Mouse (Mus musculus) yolk sac, embryonic 10.5 days (tissue): ENCODE data around the gene Smad5.
A peak's percentile ranks its signal among the peaks of the same experiment; 100 is the strongest.

Experiments used
- DNase-seq: peaks from one replicate; pipeline ENCODE4 v3.0.0-alpha.2; 2017; ENCODE audit warnings: low spot score

Smad5 gene

DNA sequence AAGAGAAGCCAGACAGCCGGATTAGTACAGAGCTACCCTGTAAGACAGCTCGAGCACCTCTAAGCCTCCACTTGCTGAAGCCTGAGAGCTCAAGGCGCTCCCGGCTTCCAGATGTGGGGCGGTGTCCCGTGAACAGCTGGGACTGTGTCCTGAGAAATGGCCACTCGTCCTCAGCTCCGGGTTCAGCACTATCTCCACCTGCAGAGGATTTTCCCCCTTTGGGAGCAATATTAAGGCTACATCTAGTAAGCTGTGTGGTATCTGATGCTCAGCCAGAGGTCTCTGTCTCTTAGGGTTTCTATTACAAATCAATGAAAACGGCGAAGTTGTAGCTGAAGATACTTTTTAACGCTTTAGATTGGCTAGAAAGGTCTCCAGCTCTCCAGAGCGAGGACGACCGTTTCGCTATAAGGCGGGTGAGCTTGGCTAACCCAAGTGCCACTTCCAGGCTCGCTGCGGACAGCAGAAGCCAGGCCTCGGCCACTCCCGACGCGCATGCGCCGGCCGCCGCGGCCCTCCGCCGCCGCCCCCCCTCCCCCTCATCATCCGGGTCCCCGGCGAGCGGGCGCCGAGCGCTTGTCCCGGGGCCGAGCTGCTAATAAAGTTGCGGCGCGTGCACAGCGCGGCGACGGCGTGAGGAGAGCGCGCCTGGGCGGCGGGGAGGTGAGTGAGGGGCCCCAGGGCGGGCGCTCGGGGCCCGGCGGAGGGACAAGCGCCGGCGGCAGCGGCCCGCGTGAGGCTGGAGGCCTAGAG lies at the start of gene Smad5:
Gene Smad5 (plus strand): TSS at position 542 of the 753 bp plus-strand sequence.
- peak; percentile 93 for DNase-seq

DNA sequence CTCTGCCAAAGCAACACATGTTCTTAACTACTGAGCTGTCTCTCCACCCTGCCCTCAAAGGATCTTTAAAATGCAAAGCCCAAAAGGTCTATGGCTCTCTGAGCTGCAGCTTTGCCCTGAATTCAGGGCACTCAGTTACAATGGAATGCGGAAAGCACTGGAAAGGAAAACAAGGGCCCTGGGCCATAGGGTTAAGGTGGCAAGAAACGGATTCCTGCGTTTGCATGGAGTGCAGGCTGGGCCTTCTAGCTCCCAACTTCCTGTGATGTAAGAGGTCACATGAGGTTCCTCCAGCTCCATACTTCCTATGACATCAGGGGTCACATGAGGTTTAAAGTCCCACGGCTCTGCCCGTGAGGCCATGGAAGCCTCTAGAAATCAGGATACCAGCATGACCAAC lies 48.6 kb upstream of the Smad5 start:
- DNase-seq = no peak

DNA sequence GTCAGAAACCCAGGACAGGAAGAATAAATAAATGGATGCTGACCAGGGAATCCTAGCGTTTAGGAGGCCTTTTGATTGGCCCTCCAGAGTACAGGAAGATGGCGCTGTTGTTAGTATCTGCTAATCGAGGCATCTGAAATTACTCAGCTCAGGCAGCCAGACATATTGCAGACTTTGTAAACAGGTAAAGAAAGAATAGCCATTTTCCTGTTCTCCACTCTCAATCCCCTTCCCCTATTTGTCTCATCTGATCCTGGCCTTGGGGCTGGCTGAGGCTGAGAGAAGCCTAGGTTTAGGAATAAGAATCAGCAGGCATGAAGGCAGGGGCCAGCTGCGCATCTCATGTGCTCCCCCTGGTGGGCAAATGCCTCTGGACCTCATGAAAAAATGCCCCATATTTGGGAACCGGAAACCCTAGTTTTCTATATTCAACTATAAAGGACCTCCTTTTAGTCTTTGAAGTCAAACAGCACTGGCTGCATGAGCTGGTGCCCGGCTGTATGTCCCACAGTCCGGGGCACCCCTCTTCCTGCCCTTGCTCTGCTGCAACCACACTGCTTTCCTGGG lies 44.8 kb upstream of the Smad5 start:
- peak; percentile 60 for DNase-seq

DNA sequence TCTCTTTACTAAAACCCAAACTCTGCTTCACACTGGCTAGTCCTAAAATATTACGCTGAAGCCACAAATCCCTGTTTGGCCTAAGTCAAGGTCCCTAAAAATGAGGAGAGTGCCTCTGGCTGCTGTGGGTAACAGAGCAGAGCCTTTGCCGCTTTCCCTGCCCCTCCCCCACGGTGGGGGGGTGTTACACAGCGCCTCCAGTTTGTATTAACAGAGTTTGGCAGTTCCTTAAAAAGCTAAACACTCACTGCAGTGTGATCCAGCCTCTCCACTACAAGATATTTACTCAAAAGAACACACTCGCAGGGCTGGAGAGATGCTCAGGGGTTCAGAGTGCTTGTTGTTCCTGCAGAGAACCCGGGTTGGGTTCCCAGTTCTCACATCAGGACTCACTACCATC lies 43.9 kb upstream of the Smad5 start:
- DNase-seq = no peak

DNA sequence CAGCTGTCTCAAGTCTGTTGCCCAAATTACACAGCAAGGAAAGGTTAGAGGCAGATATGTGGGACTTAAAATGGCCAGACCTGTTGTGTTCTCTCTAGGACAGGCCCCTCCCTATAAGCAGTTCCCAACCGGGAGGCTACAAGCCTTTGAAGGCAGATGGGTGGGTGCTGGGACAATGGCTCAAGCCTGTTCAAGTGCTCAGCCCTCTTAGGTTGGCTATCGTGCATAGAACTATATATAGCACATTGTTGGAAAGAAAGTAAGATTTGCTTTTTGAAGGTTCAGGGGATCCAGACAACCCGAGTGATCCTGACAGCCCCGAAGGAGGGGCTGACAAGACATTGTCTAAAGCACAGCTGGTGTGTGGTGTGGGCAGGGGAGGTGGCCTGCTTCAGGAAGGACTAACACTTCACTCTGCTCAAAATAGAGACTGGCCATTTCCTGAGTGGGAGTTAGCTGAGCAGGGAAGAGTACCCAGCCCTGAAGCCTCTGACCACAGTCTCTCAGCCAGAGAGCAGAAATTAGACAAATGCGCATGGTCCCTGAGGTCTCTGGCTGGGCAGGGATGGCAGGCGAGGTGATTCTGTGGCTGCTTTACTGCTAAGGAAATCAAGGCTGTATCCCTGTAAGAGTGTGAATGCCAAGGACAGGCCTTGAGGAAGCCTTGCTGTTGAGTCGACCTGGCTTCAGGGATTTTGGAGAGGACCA lies 40.7 kb upstream of the Smad5 start:
- no peak for DNase-seq

DNA sequence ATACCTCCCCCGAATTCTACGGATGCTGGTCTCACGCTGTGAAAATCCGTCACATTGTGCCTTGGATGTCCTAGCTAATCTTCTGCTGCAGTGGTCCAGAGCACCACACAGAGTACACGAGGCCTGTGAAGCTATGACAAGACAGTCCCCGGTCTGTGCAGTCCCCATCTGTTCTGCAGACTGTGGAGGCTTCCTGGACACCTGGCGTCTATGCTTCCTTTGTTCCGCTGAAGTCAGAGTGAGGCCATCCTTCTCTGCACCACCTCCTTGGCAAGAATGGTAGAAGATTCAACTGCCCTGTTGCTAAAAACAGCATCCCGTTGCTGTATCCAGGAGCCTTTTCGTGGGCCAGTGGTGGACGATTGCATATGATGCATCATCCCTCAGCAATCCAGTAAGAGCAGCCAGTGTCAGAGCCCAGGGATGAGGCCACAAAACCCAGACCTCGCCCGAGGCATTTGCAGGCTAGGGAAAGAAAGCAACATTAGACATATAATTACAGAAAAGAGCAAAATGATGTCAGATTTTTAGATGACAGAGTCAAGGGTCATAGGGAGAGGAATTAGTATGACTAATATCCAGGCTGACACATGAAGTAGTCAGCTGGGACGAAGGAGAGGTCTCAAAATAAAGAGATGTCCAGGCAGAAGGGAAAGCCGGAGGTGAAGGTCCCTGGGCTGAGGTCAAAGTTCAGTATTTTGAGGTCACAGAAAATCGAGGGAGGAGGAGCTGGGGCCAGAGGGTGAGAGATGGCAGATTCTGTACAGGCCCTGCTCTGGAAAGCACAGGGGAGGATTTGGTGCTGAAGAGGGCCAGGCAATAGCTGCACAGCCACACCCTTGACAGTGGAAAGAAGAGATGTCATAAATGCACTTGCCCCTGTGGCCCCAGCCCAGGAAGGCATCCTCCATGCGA lies 38.3 kb upstream of the Smad5 start:
- no peak for DNase-seq

DNA sequence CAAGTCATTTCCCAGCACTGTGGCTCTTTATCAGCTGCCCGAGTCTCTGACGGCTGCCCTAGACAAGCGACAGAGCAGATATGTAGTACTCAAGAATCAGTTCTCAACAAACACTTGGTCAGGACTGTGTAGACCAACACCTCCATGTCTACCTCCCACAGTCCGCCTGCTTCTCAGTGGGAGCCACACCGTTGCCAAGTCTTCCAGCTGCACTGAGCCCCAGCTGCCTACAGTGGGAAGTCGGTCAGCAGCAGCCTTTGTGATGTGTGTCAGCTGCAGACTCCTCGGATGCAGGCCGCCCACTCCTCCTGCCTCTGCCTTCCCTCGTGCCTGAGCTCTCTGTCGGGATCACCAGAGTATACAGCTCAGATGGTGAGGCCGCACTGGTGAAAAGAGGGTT lies 31.6 kb upstream of the Smad5 start:
- DNase-seq = no peak

DNA sequence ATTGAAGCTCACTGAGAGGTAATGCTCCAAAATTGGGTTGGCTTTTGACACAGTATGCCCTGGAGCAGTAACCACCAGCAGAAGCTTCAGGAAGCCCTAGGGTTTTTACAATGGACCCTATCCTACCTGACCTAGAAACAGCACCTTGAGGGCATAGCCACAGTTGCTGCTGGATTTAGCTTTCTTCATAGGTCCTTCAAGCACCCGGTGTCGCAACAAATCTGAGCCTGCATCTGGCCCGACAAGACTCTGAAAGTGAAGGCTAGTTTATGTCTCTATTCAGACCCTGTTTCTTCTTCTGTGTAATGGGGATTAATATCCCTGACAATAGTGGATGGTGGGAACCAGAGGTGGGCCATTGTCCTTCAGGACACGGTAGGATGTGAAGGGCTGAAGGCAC lies 25.1 kb upstream of the Smad5 start:
- DNase-seq = no peak

DNA sequence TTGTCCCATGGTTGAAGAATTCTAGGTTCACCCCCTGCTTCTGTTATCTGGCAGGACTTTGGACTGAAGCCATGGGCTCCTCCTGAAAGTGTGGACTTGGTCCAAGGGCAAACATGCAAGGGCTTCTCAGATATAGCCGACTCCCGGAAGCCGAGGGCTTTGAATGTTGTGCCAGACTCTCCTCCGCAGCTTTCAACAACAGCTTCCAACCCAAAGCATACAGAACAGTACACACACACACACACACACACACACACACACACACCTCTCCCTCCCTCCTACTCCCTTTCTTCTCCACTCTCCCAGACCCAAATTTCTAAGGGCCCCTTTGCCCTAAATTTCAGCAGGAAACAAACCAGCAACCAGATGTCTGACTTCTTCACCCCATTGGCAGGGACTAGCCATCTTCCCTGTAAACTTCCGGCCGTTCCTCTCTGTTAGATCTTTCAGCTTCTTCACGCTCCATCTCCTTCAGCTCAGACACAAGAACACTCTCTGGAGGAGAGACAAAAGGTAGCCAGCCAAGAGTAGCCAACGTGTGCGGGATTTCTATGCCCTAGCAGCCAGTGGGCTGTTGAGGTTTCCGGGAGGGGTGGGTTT lies 24.5 kb upstream of the Smad5 start:
- peak; percentile 76 for DNase-seq

DNA sequence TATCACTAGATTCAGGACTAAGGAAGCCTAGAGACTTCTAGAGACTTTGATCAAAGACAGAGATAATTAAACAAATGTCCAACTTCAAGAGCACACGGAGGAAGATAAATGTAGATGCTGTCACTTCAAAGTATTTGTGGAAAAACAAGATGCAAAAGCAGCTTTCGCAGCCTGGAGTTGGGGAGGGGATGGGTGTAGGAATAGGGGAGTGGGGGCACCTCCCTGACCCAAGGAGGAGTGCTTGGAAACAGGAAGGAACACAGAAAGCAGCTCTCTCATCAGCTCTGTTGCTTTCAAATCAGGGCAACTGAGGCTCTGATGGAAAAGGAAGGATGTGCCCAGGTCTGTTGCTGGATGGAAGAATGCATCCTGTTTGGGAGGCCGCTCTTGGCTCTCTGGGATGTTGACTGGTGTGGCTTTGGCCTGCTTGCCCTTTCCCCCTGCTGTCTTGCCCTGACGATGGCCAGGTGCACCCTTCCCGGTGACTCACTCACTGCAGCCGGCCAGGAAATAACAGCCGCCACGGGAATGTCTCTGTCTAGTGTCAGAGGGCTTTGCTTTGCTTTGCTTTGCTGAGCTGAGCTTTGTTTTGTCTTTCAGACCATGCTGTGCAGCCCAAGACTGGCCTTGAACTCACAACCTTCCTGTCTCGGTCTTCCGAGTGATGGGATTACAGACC lies 23.8 kb upstream of the Smad5 start:
- DNase-seq = peak; percentile 64

DNA sequence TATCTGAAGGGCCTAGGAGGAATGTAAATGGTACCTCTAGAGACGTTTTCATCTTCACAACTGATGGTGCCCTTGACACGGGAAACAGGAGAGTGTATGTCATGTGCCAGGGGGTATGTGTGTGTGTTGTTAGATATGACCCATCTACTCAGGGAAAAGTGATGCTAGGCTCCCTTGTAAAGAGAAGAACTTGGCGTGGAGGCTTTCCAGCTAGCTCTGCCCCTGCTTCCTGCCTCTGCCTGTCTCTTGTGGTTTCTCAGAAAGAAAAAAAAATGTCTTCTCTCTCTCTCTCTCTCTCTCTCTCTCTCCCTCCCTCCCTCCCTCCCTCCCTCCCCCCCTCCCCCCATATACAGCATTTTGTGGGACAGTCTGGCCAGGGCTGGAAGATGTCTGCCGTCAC lies 20.9 kb upstream of the Smad5 start:
- DNase-seq = no peak

DNA sequence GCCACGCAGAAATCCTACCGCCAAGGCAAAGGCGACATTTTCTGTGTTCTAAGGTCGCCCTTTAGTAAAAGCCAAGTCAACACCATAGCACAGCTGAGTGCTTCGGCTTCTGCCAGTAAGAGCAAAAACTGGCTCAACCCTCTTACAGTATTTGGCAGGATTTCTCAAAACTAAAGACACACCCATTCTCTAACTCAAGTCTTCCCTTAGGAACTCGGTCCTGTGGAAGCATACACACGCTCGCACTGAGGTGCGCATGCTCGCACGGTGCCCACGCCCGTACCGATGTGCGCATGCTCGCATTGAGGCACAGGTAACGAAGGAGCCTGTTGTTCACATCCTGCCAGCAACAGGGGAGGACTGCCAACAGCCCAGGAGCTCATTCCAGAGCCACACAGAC lies 20.5 kb upstream of the Smad5 start:
- no peak for DNase-seq

DNA sequence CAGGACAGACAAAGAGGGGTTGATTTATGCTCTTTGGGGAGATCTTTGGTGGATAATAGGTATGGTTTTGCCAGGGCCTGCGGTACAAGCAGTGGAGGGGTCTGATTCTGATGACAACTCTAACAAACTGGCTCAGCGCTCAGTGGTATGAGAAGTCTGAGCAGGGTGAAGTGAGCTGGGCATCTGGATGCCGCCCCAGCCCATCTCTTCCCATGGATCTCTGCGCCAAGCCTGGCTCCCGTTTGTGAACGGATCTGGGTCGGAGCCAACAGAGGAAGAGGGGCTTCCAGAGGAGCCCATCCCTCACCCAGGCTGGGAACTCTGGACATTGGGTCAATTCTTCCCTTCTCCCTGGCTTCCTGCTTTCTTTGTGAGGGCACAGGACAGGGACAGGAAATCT lies 19.5 kb upstream of the Smad5 start:
- no peak for DNase-seq

DNA sequence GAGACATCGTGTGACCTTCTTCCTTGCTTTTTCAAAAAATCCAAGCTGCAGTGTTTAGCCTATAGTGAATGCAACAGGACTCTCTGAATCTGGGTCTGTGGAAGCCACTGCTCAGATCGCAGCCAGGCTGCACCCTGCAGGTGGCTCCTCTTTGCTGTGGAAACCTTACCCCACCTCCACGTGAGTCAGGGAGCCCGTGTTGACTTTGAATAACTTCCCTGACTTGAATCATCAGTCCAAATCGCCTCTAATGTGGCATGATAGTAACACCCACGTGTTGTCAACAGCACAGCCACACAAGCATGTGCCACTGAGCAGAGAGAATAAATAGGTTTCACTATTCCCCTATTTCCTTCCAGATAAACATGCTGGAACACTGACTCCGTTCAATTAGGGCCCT lies 10.8 kb upstream of the Smad5 start:
- no peak for DNase-seq

DNA sequence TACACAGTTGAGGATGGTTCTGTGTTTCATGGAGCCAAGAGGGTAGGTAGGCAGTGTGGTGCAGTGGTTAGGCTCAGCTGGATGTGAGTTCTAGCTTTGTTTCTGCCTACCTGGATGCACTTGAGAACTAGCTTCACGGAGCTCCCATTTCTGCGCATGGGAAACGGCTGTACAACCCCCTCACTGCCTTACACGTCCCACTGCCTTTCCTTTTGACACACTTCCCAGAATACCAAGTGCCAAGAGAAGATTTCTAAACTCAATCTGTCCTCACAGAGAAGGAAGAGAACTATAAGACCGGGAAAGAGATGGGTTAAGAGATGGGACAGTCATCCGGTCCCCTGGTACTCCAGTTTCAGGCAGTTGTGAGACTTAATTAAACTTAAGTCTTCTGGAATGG lies 10.2 kb upstream of the Smad5 start:
- no peak for DNase-seq

DNA sequence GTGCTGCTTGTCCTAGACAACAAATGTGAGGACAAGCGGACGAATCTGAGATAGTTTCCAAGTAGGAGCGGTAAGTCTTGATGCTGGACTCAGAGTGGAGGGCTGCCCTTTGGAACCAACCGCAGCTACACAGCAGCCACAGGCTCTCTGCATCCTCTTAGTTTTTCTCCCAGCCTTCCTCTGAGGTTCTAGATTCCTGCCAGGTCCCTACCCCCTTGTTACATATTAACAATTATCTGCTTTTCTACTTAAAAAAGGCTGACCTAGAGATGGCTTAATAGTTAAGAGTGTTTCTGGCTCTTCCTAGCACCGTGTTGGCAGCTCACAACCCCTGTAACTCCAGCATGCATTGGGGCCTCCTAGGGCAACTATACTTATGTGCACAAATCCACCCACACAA lies 7.1 kb upstream of the Smad5 start:
- DNase-seq = peak; percentile 70

DNA sequence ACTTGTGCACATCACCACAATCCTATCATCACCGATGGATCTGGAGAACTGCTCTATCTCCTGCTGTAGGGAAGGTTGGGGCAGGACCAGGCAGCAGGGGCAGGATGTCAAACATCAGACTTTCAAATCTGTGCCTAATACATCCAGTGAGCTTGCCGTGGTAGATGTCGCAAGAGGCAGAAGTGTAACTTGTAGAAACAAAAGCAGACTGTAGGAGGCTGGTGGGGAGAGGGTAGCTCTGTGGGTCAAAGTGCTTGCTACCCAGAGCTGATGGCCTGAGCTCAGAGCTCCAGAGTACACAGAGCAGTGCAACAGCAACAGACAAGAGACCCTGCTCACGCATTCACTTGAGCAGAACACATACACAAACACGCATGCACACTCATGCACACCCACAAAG lies 6.1 kb upstream of the Smad5 start:
- DNase-seq = peak; percentile 74

DNA sequence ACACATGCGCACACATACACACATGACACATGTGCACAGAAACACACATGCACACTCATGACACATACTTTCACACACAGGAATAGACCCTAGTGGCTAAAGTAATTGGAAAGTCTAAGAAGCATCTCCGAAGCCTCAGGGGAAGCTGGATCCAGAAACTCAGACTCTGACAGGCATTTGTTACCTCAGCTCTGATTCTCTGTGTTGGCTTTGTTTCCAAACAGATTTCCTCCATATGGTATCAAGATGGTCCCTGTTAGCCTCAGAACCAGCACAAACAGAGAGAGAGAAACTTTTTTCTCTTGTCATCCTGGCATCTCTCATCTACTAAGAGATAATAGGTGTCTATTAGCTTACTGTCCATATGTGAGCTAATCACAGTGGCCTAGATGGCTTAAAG lies 5.6 kb upstream of the Smad5 start:
- DNase-seq = no peak

DNA sequence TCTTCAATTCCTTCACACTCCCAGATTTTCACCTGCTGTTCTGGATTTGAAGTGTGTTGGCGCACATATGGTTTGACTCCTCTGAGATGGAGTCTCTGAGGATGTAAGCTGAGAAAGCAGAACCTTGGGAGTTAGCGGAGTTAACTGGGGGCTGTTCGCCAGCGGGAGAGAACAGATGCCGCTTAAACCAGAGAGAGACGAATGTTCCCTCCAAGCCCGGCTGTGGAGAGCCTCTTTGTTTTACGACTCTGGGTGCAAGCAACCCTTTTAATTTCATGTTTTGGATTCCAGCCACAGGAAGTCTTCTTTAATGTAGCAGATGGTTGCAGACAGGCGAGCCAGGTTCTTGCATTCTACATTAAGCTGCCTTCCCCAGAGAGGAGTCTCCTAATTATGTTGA lies 4.4 kb upstream of the Smad5 start:
- no peak for DNase-seq

DNA sequence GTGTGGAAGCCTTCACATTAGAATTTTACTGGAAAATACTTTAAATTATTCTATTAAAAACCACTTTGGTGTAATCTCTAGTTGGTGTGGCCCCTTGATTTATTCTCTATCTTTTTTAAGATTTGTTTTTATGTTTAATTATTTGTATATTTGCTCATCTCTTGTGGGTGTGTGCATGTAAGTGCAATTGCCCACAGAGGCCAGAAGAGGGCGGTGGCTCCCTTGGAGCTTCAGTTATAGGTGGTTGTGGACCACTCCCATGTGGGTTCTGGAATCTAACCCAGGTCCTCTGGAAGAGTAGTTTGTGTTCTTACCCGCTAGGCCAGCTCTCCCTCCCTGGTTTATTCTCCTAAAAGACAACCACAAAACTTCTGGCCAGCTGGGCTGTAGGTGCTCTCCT lies 3.4 kb upstream of the Smad5 start:
- DNase-seq = no peak

DNA sequence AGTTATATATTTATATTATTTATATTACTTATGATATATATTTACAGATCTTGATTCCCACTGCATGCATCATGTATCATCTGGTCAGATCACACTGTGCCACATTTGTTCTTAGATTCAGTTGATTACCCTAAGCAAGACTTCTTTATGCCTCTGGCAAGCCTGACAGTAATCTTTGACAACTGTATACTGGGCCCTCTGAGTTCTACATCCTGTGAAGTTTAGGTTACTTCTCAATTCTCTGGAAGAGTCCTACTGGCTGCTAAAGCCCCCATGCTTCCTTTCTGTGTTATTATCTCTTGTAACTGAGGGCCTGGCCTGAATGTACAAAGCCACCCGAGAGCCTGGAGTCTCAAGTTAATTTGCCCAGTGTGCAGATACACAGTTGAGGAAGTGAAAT lies 1.8 kb upstream of the Smad5 start:
- no peak for DNase-seq

DNA sequence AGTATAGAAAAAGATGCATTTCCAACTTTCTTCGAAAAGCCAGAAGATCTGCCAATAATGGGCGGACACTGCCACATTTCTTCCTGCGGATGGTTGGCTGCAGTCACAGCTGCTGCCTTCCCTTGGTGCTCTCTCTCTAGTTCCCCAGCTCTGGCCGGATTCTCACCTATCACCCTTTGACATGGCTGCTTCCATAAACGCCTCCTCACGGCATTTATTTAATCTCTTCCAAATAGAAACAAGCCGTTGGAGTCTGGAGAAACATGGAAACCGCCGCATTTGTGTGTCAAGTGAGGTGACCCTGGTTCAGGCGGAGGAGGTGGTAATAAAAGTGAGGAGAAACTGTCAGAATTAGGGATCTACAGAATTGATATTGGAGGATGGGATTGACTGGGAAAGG lies 886 bp upstream of the Smad5 start:
- no peak for DNase-seq
